Mouse (Mus musculus): Measurements from ENCODE around the gene Gid8. TPM values are rescaled to one million over a fixed set of nuclear protein-coding genes. Genes with fewer than 3 reads are reported as not detected.

Gene Gid8
- total and polyA plus RNA-seq, 3 experiments, result 52.8 to 65.5 TPM; not detected in 1

DNA sequence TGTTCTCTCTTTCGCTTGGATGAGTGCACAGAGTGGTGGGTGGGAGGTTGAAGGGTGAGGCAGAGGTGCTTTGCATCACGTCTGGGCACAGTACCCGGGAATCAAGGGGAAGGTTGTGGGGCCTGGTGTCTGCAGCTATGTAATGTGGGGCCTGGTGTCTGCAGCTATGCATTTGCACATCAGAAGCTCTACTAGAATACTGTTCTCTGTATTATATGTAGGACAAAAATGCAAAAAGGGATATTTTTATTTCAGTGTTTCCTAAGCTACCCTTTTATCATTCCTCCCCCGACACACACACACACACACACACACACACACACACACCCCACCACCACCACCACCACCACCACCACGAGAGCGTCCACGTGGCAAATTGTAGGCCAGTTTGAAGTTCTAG lies 25.3 kb downstream of the Gid8 start:
- H3K9me3 ChIP-seq (replicated peaks; ENCODE audit: insufficient read depth, low read length), result no peaks in the 10 kb centered on the region
- no peak overlapping the region for H3K4me3 ChIP-seq (ENCODE audit: control insufficient read depth in 1 of 2, insufficient read depth in 1 of 2, low read depth in 2 of 2, low read length in 2 of 2)
- TF ChIP-seq ZNF384 (IDR thresholded peaks at IDR 0.05; ENCODE audit: low read depth, low read length), result no peak
- no peak for TF ChIP-seq GATA1 (IDR thresholded peaks at IDR 0.05; ENCODE audit: low read depth, low read length)
- TF ChIP-seq TBP (IDR thresholded peaks at IDR 0.05; ENCODE audit: low read depth, low read length), result no peak
- no peak for TF ChIP-seq CHD2 (IDR thresholded peaks at IDR 0.05; ENCODE audit: low read length)
- TF ChIP-seq MYC (IDR thresholded peaks at IDR 0.05; ENCODE audit: low read depth, low read length), result no peak
- TF ChIP-seq USF2 (IDR thresholded peaks at IDR 0.05; ENCODE audit: borderline replicate concordance in 1 of 2, insufficient read depth in 1 of 2, low read depth in 1 of 2, low read length in 2 of 2), result no peak
- no peak for TF ChIP-seq MAFK (IDR thresholded peaks at IDR 0.05; ENCODE audit: borderline replicate concordance, low read depth, low read length)
- no peak for TF ChIP-seq TCF12 (IDR thresholded peaks at IDR 0.05; ENCODE audit: low read depth, low read length)
- no peak for TF ChIP-seq HCFC1 (IDR thresholded peaks at IDR 0.05; ENCODE audit: low read depth, low read length)
- no peak for TF ChIP-seq CTCF (IDR thresholded peaks at IDR 0.05 in 2 of 3, conservative IDR thresholded peaks at IDR 0.05 in 1 of 3; ENCODE audit: control insufficient read depth in 1 of 3, insufficient read depth in 1 of 3, low read depth in 2 of 3, low read length in 3 of 3, poor library complexity in 1 of 3, severe bottlenecking in 1 of 3)
- TF ChIP-seq CHD1 (IDR thresholded peaks at IDR 0.05; ENCODE audit: low read depth, low read length), result no peak
- TF ChIP-seq NRF1 (IDR thresholded peaks at IDR 0.05; ENCODE audit: insufficient read depth, low read depth, low read length, poor library complexity, severe bottlenecking), result no peak
- TF ChIP-seq BHLHE40 (IDR thresholded peaks at IDR 0.05; ENCODE audit: borderline replicate concordance, low read depth, low read length), result no peak
- TF ChIP-seq MXI1 (IDR thresholded peaks at IDR 0.05; ENCODE audit: low read depth, low read length), result no peak
- TF ChIP-seq MYB (IDR thresholded peaks at IDR 0.05; ENCODE audit: low read depth, low read length), result no peak
- TF ChIP-seq UBTF (IDR thresholded peaks at IDR 0.05; ENCODE audit: borderline replicate concordance, insufficient read depth, low read depth, low read length), result no peak
- TF ChIP-seq EP300 (IDR thresholded peaks at IDR 0.05; ENCODE audit: low read depth in 1 of 2, low read length in 2 of 2), result no peak
- H3K27ac ChIP-seq (ENCODE audit: control insufficient read depth, low read depth, low read length), result no peak overlapping the region
- no peak for DNase-seq (ENCODE audit: low read depth, low spot score)
- H3K4me1 ChIP-seq (ENCODE audit: control insufficient read depth in 1 of 2, insufficient read depth in 2 of 2, low read length in 2 of 2), result peaks cover 11 to 18% of the 10 kb centered on the region in 2 experiments
- peaks cover 0 to 12% of the 10 kb centered on the region in 2 experiments; a peak in 2 of 4 replicates for H3K36me3 ChIP-seq (ENCODE audit: control insufficient read depth in 1 of 2, insufficient read depth in 2 of 2, low read length in 2 of 2)
- no peak overlapping the region for H3K9ac ChIP-seq (ENCODE audit: control insufficient read depth, low read depth, low read length, poor library complexity, severe bottlenecking)
- H3K27me3 ChIP-seq (ENCODE audit: control insufficient read depth in 1 of 2, insufficient read depth in 2 of 2, low read length in 2 of 2), result no peaks in the 10 kb centered on the region
- H3K79me2 ChIP-seq (ENCODE audit: control insufficient read depth, insufficient read depth, low read length, poor library complexity), result no peaks in the 10 kb centered on the region

DNA sequence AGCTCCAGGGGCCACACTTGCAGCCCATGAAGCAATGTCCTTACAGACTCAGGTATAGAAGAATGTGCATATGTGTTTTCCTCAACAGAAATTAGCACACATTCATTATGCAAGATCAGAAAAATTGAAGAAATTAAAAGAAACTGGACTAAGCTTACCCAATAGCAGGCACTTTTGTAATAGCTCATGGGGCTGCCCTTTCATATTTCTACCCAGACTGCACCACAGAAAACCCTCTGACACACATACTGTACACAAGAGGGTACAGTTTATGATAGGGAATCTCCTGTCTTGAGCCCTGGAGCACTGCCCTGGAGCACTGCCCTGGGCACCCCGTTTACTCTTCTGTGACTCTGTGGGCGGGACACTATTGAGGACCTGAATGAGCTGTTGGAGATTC lies 28.1 kb downstream of the Gid8 start:
- no peaks in the 10 kb centered on the region for H3K9me3 ChIP-seq (replicated peaks; ENCODE audit: insufficient read depth, low read length)
- H3K4me1 ChIP-seq (ENCODE audit: control insufficient read depth in 1 of 2, insufficient read depth in 2 of 2, low read length in 2 of 2), result no peaks in the 10 kb centered on the region; a peak in 1 of 4 replicates
- H3K27me3 ChIP-seq (ENCODE audit: control insufficient read depth in 1 of 2, insufficient read depth in 2 of 2, low read length in 2 of 2), result no peaks in the 10 kb centered on the region
- H3K27ac ChIP-seq (ENCODE audit: control insufficient read depth, low read depth, low read length), result no peak overlapping the region
- no peaks in the 10 kb centered on the region for H3K36me3 ChIP-seq (ENCODE audit: control insufficient read depth in 1 of 2, insufficient read depth in 2 of 2, low read length in 2 of 2)
- no peak overlapping the region for H3K9ac ChIP-seq (ENCODE audit: control insufficient read depth, low read depth, low read length, poor library complexity, severe bottlenecking)
- DNase-seq (ENCODE audit: low read depth, low spot score), result no peak
- no peaks in the 10 kb centered on the region for H3K79me2 ChIP-seq (ENCODE audit: control insufficient read depth, insufficient read depth, low read length, poor library complexity)
- no peak overlapping the region for H3K4me3 ChIP-seq (ENCODE audit: control insufficient read depth in 1 of 2, insufficient read depth in 1 of 2, low read depth in 2 of 2, low read length in 2 of 2)
- TF ChIP-seq POLR2AphosphoS5 (IDR thresholded peaks at IDR 0.05; ENCODE audit: borderline replicate concordance, low read depth, low read length), result no peak
- no peak for TF ChIP-seq ELF1 (IDR thresholded peaks at IDR 0.05; ENCODE audit: low read depth, low read length)
- no peak for TF ChIP-seq TAL1 (IDR thresholded peaks at IDR 0.05; ENCODE audit: low read length)
- TF ChIP-seq ZC3H11A (IDR thresholded peaks at IDR 0.05; ENCODE audit: low read depth, low read length), result no peak
- TF ChIP-seq SIN3A (IDR thresholded peaks at IDR 0.05; ENCODE audit: low read length), result no peak
- no peak for TF ChIP-seq MXI1 (IDR thresholded peaks at IDR 0.05; ENCODE audit: low read depth, low read length)

All from MEL (cell line).